Mouse (Mus musculus) stomach, postnatal 0 days (tissue): ENCODE results near the gene Sgk1. TPM values are rescaled to one million over a fixed set of nuclear protein-coding genes. Genes with fewer than 3 reads are reported as not detected.

Experiments used
- ATAC-seq: fragments of 200-750 bp; cut with Nextera tagmentation; 2 replicates; pipeline ENCODE4 v1.8.0; 2017; ENCODE audit not compliant: low FRiP score, low TSS enrichment
- DNase-seq: peaks from one replicate; pipeline ENCODE4 v3.0.0-alpha.2; 2016; ENCODE audit warnings: low spot score
- H3K27ac ChIP-seq: fragments of 300-500 bp; sonication (generic); replicated peaks from 2 replicates; pipeline ENCODE4 v1.5.1; 2014; ENCODE audit warnings: mild to moderate bottlenecking, control low read depth
- H3K27me3 ChIP-seq: fragments of 300-500 bp; sonication (generic); 2 replicates; pipeline ENCODE4 v1.6.1; 2014; ENCODE audit warnings: low read length; ENCODE audit not compliant: control insufficient read depth, insufficient read depth
- H3K36me3 ChIP-seq: fragments of 300-500 bp; sonication (generic); 2 replicates; pipeline ENCODE4 v1.6.1; 2014; ENCODE audit warnings: low read length, mixed read lengths; ENCODE audit not compliant: control insufficient read depth, insufficient read depth
- H3K4me1 ChIP-seq: fragments of 300-500 bp; sonication (generic); replicated peaks from 2 replicates; pipeline ENCODE4 v1.6.1; 2014; ENCODE audit warnings: antibody characterized with exemption; ENCODE audit not compliant: control insufficient read depth, insufficient read depth
- H3K4me2 ChIP-seq: fragments of 300-500 bp; sonication (generic); replicated peaks from 2 replicates; pipeline ENCODE4 v1.6.1; 2014; ENCODE audit warnings: low read depth, mild to moderate bottlenecking, control low read depth, moderate library complexity
- H3K4me3 ChIP-seq: fragments of 300-500 bp; sonication (generic); 2 replicates; pipeline ENCODE4 v1.5.1; 2014; ENCODE audit warnings: low read depth, low read length, control low read depth
- H3K9ac ChIP-seq: fragments of 300-500 bp; sonication (generic); 2 replicates; pipeline ENCODE4 v1.6.1; 2014; ENCODE audit warnings: mild to moderate bottlenecking, low read length, control low read depth, mixed read lengths
- H3K9me3 ChIP-seq: fragments of 300-500 bp; sonication (generic); 2 replicates; pipeline ENCODE4 v1.6.1; 2016; ENCODE audit warnings: low read length; ENCODE audit not compliant: control insufficient read depth
- CTCF ChIP-seq: IDR thresholded peaks from 2 replicates; pipeline ENCODE4 v1.5.1; 2016; ENCODE audit warnings: antibody characterized with exemption, low read depth, mild to moderate bottlenecking, moderate library complexity
- EP300 ChIP-seq: optimal IDR thresholded peaks from 2 replicates; pipeline ENCODE3; 2016; ENCODE audit warnings: antibody characterized with exemption
- WGBS: fragments of 180-500 bp; shearing (Covaris S2); extraction: QIAGEN DNeasy Blood & Tissue Kit; methylation state at CpG from one replicate; pipeline ENCODE4 v1.1.7; 2014; 5-methylcytosine and 5-hydroxymethylcytosine counted together
- polyA plus RNA-seq: library from polyadenylated mRNA; unstranded; fragments of >200 nt; fragmentation: Nextera tagmentation; extraction: Ambion mirVana; gene quantifications from 2 replicates; pipeline ENCODE4 v1.2.1, GENCODE M21; 2015

Gene Sgk1
- polyA plus RNA-seq: 60.0 and 73.1 TPM in 2 replicates

DNA sequence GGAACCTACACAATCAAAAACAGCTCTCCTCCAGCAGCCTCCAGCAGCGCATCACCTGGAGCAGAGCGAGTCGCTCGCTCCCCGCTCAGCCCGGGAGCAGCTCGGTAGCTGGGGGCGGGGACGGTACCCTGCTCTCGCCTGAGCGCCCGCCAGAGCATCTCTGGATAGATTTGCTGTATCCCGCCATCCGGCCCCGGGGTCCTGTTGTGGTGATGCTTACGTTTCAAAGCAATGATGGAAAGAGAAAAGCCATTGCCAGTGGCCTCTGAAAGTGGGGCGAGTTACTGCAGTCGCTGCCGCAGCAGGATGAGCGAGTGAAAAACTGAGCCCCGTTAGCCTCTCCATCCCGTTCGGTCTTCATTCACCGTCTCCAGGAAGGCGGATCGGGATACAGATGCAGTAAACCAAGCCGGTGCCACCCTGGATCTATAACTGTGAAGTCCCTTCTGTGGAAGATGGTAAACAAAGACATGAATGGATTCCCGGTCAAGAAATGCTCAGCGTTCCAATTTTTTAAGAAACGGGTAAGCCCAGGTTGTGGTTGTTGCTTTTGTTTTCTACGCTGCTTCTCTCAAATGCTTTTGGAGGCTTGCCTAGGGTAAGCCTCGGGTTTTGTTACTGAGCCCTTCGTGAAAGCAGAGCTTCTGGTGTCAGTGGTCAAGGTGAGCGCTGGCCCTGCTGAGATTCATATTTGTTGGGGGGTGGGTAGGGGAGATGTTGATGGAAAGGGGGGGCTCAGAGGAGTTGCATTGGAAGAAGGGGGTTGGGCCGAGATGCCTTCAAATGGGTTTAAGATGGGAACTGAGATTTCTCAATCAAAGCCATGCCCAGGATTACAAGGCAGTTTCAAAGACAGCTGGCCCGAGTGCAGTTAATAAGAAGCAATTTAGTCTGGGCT, at the start of gene Sgk1:
TSS of gene Sgk1 (plus strand) at position 1 of the 898 bp plus-strand sequence.
- no peak for TF ChIP-seq EP300
- no peak for TF ChIP-seq CTCF
- DNase-seq (peak; percentile 29), ATAC-seq (no peak)
- peak within 1 kb of the TSS; percentile 55 for H3K4me2 ChIP-seq
- no peaks in the 10 kb centered on the region for H3K9me3 ChIP-seq
- H3K4me3 ChIP-seq: peak within 1 kb of the TSS; percentile 37
- WGBS: 7% methylated on average over 36 of the region's 36 CpGs
- no peaks in the 10 kb centered on the region for H3K36me3 ChIP-seq
- H3K27ac ChIP-seq: no peak within 1 kb of the TSS
- H3K27me3 ChIP-seq: no peaks in the 10 kb centered on the region
- H3K9ac ChIP-seq: peak within 1 kb of the TSS; percentile 35; the same call in 1 of the 2 replicates
- H3K4me1 ChIP-seq: no peaks in the 10 kb centered on the region

DNA sequence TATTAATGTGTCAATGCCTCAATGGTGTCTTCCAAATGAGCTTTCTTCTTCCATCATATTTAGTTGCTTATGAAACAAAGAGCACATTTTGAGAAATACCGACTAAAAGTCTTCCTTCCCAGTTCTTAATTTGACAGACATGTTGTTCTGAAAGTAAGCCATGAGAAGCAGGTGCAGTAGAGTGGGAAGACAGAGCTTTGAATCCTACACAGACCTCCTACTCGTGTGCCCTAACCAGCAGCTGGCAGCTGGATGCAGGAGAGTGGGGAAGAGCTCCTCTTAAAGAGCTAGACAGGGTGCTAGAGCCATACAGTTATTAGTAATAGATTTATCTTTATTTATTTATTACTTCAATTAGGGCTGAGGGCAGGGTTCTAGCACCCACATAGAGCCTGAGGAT, 49.7 kb upstream of the Sgk1 start:
- Histone ChIP-seq H3K4me1 (0 out of 2 replicates have a peak, but pooled peaks cover 2% of the 10 kb centered on the region), H3K9me3 (no peaks in the 10 kb centered on the region), H3K27ac (no peak overlapping the region), H3K4me3 (no peak overlapping the region), H3K27me3 (no peaks in the 10 kb centered on the region), H3K36me3 (no peaks in the 10 kb centered on the region), H3K9ac (no peak overlapping the region), H3K4me2 (no peak overlapping the region)
- 76% methylated on average over 2 of the region's 2 CpGs for WGBS
- no peak for DNase-seq
- ATAC-seq: no peak
- no peak for TF ChIP-seq CTCF
- no peak for TF ChIP-seq EP300

DNA sequence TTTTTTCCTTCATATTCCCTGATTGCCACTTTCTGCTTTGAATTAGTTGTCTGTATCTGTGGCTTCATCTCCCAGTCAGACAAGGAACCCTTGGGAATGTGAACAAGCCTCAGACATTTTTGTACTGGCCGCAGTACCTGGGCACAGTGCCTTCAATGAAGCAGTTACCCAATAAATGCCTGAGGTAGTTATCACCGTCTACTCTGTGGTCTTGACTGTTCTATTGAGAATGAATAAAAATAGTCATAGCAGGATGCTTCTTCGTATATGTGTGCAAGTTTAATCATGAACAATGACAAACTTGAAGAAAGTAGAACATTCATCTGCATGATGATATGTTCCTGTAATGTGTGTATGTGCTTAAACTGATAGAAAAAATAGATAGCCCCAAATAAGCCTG, 48.2 kb upstream of the Sgk1 start:
- Histone ChIP-seq H3K27me3 (no peaks in the 10 kb centered on the region), H3K4me3 (no peak overlapping the region), H3K4me1 (no peaks in the 10 kb centered on the region), H3K36me3 (no peaks in the 10 kb centered on the region), H3K27ac (no peak overlapping the region), H3K4me2 (no peak overlapping the region), H3K9ac (no peak overlapping the region), H3K9me3 (no peaks in the 10 kb centered on the region)
- WGBS: 82% methylated on average over 3 of the region's 3 CpGs
- ATAC-seq (no peak), DNase-seq (no peak)
- TF ChIP-seq CTCF (no peak), EP300 (no peak)

DNA sequence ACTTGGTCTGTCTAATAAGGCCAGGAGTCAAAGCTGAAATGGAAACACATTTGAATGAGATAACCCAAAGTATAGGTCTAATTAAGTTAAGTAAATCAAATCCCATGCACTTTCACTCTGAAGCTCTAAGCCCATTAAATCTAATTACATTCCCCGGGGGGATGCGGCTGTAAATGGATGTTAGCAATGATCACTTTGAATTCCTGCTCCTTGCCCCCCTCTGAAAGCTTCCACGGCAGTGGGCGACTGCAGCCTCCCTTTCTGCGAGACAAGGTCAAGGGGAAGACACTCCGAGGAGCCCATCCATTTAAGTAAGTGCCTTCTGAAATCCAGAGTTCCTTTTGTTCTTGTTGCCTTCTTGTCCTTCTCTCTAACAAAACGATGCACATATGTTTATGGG, 46.9 kb upstream of the Sgk1 start:
- Histone ChIP-seq H3K4me2 (no peak overlapping the region), H3K9me3 (no peaks in the 10 kb centered on the region), H3K9ac (no peak overlapping the region), H3K4me3 (no peak overlapping the region), H3K27ac (no peak overlapping the region), H3K4me1 (no peaks in the 10 kb centered on the region), H3K27me3 (no peaks in the 10 kb centered on the region), H3K36me3 (no peaks in the 10 kb centered on the region)
- ATAC-seq (no peak), DNase-seq (no peak)
- TF ChIP-seq EP300: no peak
- no peak for TF ChIP-seq CTCF
- 63% methylated on average over 7 of the region's 7 CpGs for WGBS

DNA sequence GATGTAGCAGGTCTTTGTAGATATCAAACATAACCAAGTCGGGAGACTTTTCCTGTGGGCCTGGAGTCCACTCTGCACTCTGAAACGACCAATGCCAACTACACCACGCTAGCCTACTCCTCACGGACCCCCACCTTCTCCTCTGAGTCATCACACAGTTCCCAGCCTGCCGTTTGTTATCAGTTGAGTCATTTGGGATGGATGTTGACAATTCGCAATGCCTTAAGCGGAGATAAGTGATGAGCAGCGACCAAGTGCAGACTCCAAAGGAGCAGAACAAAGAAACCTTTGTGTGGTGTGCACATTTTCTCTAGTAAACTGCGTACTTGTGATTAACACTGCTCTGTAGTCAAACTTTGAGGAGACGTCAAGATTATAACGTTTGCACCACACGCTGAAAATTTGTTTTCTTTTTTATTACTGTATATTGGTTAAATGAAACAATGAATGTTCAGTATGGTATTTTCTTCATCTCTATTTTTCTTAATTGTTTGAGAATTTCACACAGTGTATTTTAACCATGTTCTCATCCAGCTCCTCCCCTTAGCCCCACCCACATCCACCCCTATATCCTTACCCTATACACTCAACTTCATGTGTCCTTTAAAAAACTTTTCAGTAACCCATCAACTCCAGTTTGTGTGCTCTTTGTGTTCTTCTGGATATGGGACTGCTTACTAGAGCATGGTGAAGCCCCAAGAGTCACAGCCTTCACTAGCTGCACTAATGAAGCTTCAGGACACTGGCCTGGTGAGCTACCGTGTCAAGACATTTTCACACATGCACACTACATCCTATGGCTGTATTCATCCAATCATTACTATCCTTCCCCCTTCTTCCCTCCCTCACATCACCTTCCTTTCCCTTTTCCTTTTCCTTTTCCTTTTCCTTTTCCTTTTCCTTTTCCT, 42.5 kb upstream of the Sgk1 start:
- Histone ChIP-seq H3K4me2 (no peak overlapping the region), H3K4me1 (no peaks in the 10 kb centered on the region), H3K9me3 (no peaks in the 10 kb centered on the region), H3K9ac (no peak overlapping the region), H3K4me3 (no peak overlapping the region), H3K27ac (no peak overlapping the region), H3K36me3 (no peaks in the 10 kb centered on the region), H3K27me3 (no peaks in the 10 kb centered on the region)
- ATAC-seq (peak; percentile 72), DNase-seq (no peak)
- 39% methylated on average over 13 of the region's 13 CpGs for WGBS
- no peak for TF ChIP-seq CTCF
- TF ChIP-seq EP300: no peak
